Mouse (Mus musculus) central nervous system, embryonic 18 days (tissue): Measurements from ENCODE around the gene Gm13420. TPM values are rescaled to one million over a fixed set of nuclear protein-coding genes. Genes with fewer than 3 reads are reported as not detected.

ENCODE experiments used
- polyA plus RNA-seq: library from polyadenylated mRNA; depleted of rRNA; stranded (reverse); fragments of >200 nt; gene quantifications from 2 replicates; pipeline ENCODE4 v1.2.3, GENCODE M21; 2012; rRNA removed

Gene Gm13420
- 0.32 and 0.35 TPM in 2 replicates for polyA plus RNA-seq

GRCm38 (mm10) chr2:29751497-29751896 lies at the start of gene Gm13420:
Gm13420 (minus strand) TSS chr2:29751685.

GRCm38 (mm10) chr2:29787937-29788681 lies 36.6 kb upstream of the Gm13420 start, which contains the start of gene Trub2:
Trub2 (minus strand) TSS chr2:29788502.

GRCm38 (mm10) chr2:29787104-29787917 lies 35.8 kb upstream of the Gm13420 start, which contains the start of gene Coq4:
Coq4 (plus strand) TSS chr2:29787493.

Other genes starting within 250 kb of the Gm13420 start
- gene Rapgef1, start 132.0 kb downstream of the Gm13420 start, polyA plus RNA-seq = 83.0 and 88.8 TPM in 2 replicates
- not detected in 2 replicates for gene Gm13547, start 7.6 kb upstream of the Gm13420 start, polyA plus RNA-seq
- 39.2 and 42.0 TPM in 2 replicates for gene Coq4, start 35.8 kb upstream of the Gm13420 start, polyA plus RNA-seq
- 33.6 and 35.1 TPM in 2 replicates for gene Trub2, start 36.8 kb upstream of the Gm13420 start, polyA plus RNA-seq
- gene Slc27a4, start 50.9 kb upstream of the Gm13420 start, polyA plus RNA-seq = 73.3 and 74.1 TPM in 2 replicates
- gene Urm1, start 68.4 kb upstream of the Gm13420 start, polyA plus RNA-seq = 64.7 and 70.3 TPM in 2 replicates
- gene Cercam, start 117.5 kb upstream of the Gm13420 start, polyA plus RNA-seq = 16.8 and 17.5 TPM in 2 replicates
- 105 and 107 TPM in 2 replicates for gene Odf2, start 137.5 kb upstream of the Gm13420 start, polyA plus RNA-seq
- gene Gle1, start 183.7 kb upstream of the Gm13420 start, polyA plus RNA-seq = 50.9 and 59.4 TPM in 2 replicates
- 855 and 873 TPM in 2 replicates for gene Sptan1, start 213.9 kb upstream of the Gm13420 start, polyA plus RNA-seq